Mouse (Mus musculus): ENCODE data around the gene Snd1. TPM values are rescaled to one million over a fixed set of nuclear protein-coding genes. Genes with fewer than 3 reads are reported as not detected.

The Snd1 gene
- total RNA-seq, 1 experiment: 343 TPM

DNA sequence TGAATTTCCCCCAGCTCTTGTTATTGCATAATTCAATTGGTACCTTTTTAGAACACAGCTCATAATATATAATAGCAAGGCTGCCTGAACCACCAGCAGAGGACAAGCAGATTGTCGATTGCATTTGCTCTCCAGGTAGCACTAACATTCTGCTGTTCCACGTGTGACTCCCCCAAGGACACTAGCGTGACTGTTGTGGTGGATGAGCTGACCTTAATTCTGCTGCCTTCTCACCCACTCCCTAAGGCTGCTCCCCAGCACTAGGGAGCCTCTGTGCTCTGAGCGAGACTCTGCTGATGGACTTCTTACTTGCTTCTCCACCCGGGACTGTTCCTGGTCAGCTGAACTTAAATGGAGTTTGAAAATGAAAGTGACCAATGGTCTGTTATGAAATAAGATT is 329.8 kb downstream of the Snd1 start:
- no peak for DNase-seq (ENCODE audit: low read depth, low spot score)
- in situ Hi-C loops (cut with MboI; ENCODE audit: low sequenced_read_pairs in 2 of 2, unreplicated experiment in 2 of 2): no loop called here
- no peak for TF ChIP-seq ZNF384 (IDR thresholded peaks at IDR 0.05; ENCODE audit: low read depth, low read length)
- no peak for TF ChIP-seq HCFC1 (IDR thresholded peaks at IDR 0.05; ENCODE audit: borderline replicate concordance, insufficient read depth, low read length)
- no peak for TF ChIP-seq MAFK (IDR thresholded peaks at IDR 0.05; ENCODE audit: insufficient read depth, low read depth, low read length)
- no peak for TF ChIP-seq ZC3H11A (IDR thresholded peaks at IDR 0.05; ENCODE audit: borderline replicate concordance, low read depth, low read length)

DNA sequence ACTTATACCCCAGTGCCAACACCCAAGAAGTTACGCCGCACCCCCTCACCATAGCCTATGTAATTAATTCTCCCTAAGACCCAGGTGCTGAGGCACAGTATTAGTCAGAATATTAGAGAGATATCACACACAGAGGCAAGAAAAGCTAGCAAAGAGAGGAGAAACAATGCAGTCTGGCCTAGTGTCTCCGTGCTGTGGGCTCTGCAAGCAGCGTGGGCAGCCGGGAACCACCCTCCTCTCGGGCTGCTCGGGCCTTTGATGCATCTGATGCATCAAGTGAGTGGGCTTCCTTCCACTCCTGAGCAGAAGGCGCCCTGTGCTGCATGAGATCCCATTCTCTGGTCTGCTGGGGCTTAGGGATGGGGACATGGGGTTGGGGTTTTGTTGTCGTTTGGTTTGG is 338.1 kb downstream of the Snd1 start:
- H3K4me1 ChIP-seq (ENCODE audit: control insufficient read depth in 2 of 2, insufficient read depth in 2 of 2, low read length in 2 of 2, poor library complexity in 1 of 2): no peaks in the 10 kb centered on the region
- no peak overlapping the region for H3K27ac ChIP-seq (ENCODE audit: insufficient read depth, low read depth, low read length, poor library complexity, severe bottlenecking)
- DNase-seq (ENCODE audit: low read depth, low spot score): no peak
- TF ChIP-seq MAFK (IDR thresholded peaks at IDR 0.05; ENCODE audit: insufficient read depth, low read depth, low read length) (no peak), HCFC1 (IDR thresholded peaks at IDR 0.05; ENCODE audit: borderline replicate concordance, insufficient read depth, low read length) (no peak), ZC3H11A (IDR thresholded peaks at IDR 0.05; ENCODE audit: borderline replicate concordance, low read depth, low read length) (no peak), CHD2 (IDR thresholded peaks at IDR 0.05; ENCODE audit: low read depth, low read length) (no peak)
- in situ Hi-C loops (cut with MboI; ENCODE audit: low sequenced_read_pairs in 2 of 2, unreplicated experiment in 2 of 2): no loop called here
- no peaks in the 10 kb centered on the region for H3K9me3 ChIP-seq (ENCODE audit: control insufficient read depth, insufficient read depth, low read depth, low read length)
- no peak overlapping the region for H3K9ac ChIP-seq (ENCODE audit: insufficient read depth, low read depth, low read length, poor library complexity, severe bottlenecking)
- no peaks in the 10 kb centered on the region; the same call in 1 of the 2 replicates for H3K36me3 ChIP-seq (ENCODE audit: control insufficient read depth, insufficient read depth, low read length, poor library complexity, severe bottlenecking)
- no peak overlapping the region for H3K4me3 ChIP-seq (ENCODE audit: insufficient read depth in 1 of 2, low read depth in 1 of 2, low read length in 2 of 2, poor library complexity in 1 of 2, severe bottlenecking in 1 of 2)

More for the DNA sequence above, 329.8 kb downstream of the Snd1 start:
- Histone ChIP-seq H3K4me1 (ENCODE audit: control insufficient read depth in 2 of 2, insufficient read depth in 2 of 2, low read length in 2 of 2, poor library complexity in 1 of 2) (no peaks in the 10 kb centered on the region), H3K9me3 (ENCODE audit: control insufficient read depth, insufficient read depth, low read depth, low read length) (no peaks in the 10 kb centered on the region), H3K27ac (ENCODE audit: insufficient read depth, low read depth, low read length, poor library complexity, severe bottlenecking) (no peak overlapping the region), H3K9ac (ENCODE audit: insufficient read depth, low read depth, low read length, poor library complexity, severe bottlenecking) (no peak overlapping the region), H3K36me3 (ENCODE audit: control insufficient read depth, insufficient read depth, low read length, poor library complexity, severe bottlenecking) (no peaks in the 10 kb centered on the region), H3K4me3 (ENCODE audit: insufficient read depth in 1 of 2, low read depth in 1 of 2, low read length in 2 of 2, poor library complexity in 1 of 2, severe bottlenecking in 1 of 2) (no peak overlapping the region)

DNA sequence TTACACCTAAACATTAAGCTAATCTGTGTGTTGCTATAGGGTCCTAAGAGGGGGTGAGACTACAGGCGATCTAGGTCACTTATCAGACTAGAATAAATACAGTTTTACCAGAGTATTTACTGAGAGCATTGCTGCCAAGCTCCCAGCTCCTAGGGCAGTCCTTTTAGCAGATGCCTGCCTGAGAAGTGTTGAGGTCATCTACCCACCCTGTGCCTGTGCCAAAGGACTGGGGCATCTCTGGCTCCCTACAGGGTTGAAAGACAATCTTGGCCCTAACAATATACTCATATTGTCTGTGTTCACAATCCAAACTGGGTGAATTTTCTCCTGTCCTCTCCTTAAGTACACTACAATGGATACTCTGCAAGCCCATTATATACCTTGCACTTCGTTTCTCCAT is 340.0 kb downstream of the Snd1 start:
- H3K4me1 ChIP-seq (ENCODE audit: control insufficient read depth in 2 of 2, insufficient read depth in 2 of 2, low read length in 2 of 2, poor library complexity in 1 of 2): no peaks in the 10 kb centered on the region
- TF ChIP-seq ZC3H11A (IDR thresholded peaks at IDR 0.05; ENCODE audit: borderline replicate concordance, low read depth, low read length) (no peak), ZNF384 (IDR thresholded peaks at IDR 0.05; ENCODE audit: low read depth, low read length) (no peak), CHD2 (IDR thresholded peaks at IDR 0.05; ENCODE audit: low read depth, low read length) (no peak), HCFC1 (IDR thresholded peaks at IDR 0.05; ENCODE audit: borderline replicate concordance, insufficient read depth, low read length) (no peak)
- in situ Hi-C loops (cut with MboI; ENCODE audit: low sequenced_read_pairs in 2 of 2, unreplicated experiment in 2 of 2): no loop called here
- no peak overlapping the region for H3K4me3 ChIP-seq (ENCODE audit: insufficient read depth in 1 of 2, low read depth in 1 of 2, low read length in 2 of 2, poor library complexity in 1 of 2, severe bottlenecking in 1 of 2)
- no peak for DNase-seq (ENCODE audit: low read depth, low spot score)
- H3K36me3 ChIP-seq (ENCODE audit: control insufficient read depth, insufficient read depth, low read length, poor library complexity, severe bottlenecking): no peaks in the 10 kb centered on the region; the same call in 1 of the 2 replicates
- H3K27ac ChIP-seq (ENCODE audit: insufficient read depth, low read depth, low read length, poor library complexity, severe bottlenecking): no peak overlapping the region
- no peak overlapping the region for H3K9ac ChIP-seq (ENCODE audit: insufficient read depth, low read depth, low read length, poor library complexity, severe bottlenecking)
- H3K9me3 ChIP-seq (ENCODE audit: control insufficient read depth, insufficient read depth, low read depth, low read length): no peaks in the 10 kb centered on the region

DNA sequence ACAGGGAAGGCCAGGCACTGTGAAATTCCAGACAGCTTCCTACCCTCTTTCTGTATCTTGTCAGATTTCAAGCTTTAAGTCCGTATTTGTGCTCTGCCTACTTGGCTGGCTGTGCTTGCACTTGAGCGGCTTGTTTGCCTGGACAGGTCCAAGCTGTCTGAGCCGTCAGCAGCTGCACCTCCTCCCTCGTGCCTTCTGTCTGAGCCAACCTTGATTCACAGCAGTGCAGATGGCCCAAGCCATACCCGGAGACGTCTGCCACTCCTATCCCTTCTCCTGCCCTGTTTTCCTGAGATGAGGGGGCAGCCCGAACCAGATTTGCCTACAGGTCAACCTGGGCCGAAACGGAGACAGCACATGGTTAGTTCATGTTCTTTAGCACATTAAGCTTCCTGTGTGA is 342.1 kb downstream of the Snd1 start:
- TF ChIP-seq MAFK (IDR thresholded peaks at IDR 0.05; ENCODE audit: insufficient read depth, low read depth, low read length): no peak
- TF ChIP-seq ZNF384 (IDR thresholded peaks at IDR 0.05; ENCODE audit: low read depth, low read length): no peak
- TF ChIP-seq ZC3H11A (IDR thresholded peaks at IDR 0.05; ENCODE audit: borderline replicate concordance, low read depth, low read length): no peak
- TF ChIP-seq HCFC1 (IDR thresholded peaks at IDR 0.05; ENCODE audit: borderline replicate concordance, insufficient read depth, low read length): no peak
- TF ChIP-seq CHD2 (IDR thresholded peaks at IDR 0.05; ENCODE audit: low read depth, low read length): no peak
- H3K4me1 ChIP-seq (ENCODE audit: control insufficient read depth in 2 of 2, insufficient read depth in 2 of 2, low read length in 2 of 2, poor library complexity in 1 of 2): no peaks in the 10 kb centered on the region
- H3K4me3 ChIP-seq (ENCODE audit: insufficient read depth in 1 of 2, low read depth in 1 of 2, low read length in 2 of 2, poor library complexity in 1 of 2, severe bottlenecking in 1 of 2): no peak overlapping the region
- H3K9ac ChIP-seq (ENCODE audit: insufficient read depth, low read depth, low read length, poor library complexity, severe bottlenecking): no peak overlapping the region
- H3K9me3 ChIP-seq (ENCODE audit: control insufficient read depth, insufficient read depth, low read depth, low read length): no peaks in the 10 kb centered on the region
- H3K27ac ChIP-seq (ENCODE audit: insufficient read depth, low read depth, low read length, poor library complexity, severe bottlenecking): no peak overlapping the region
- H3K36me3 ChIP-seq (ENCODE audit: control insufficient read depth, insufficient read depth, low read length, poor library complexity, severe bottlenecking): no peaks in the 10 kb centered on the region; the same call in 1 of the 2 replicates
- DNase-seq (ENCODE audit: low read depth, low spot score): no peak
- in situ Hi-C loops (cut with MboI; ENCODE audit: low sequenced_read_pairs in 2 of 2, unreplicated experiment in 2 of 2): no loop called here
